Mouse (Mus musculus) c-Kit-positive CD71-positive TER-119-positive erythroid progenitor cells, embryonic 14.5 days (primary cell): ENCODE data around the gene Rab11fip3.
A peak's percentile ranks its signal among the peaks of the same experiment; 100 is the strongest.

Experiments
- DNase-seq: peaks from one replicate; pipeline ENCODE4 v3.0.0-alpha.2; 2013; ENCODE audit warnings: low spot score

Rab11fip3 gene

GRCm38 (mm10) chr17:26032037-26032436, 37.3 kb downstream of the Rab11fip3 start:
- DNase-seq = no peak

- no peak for DNase-seq
These were observed 37.8 kb downstream of the Rab11fip3 start for GRCm38 (mm10) chr17:26031583-26031982.

GRCm38 (mm10) chr17:26028261-26028660, 41.1 kb downstream of the Rab11fip3 start:
- DNase-seq = no peak

DNA sequence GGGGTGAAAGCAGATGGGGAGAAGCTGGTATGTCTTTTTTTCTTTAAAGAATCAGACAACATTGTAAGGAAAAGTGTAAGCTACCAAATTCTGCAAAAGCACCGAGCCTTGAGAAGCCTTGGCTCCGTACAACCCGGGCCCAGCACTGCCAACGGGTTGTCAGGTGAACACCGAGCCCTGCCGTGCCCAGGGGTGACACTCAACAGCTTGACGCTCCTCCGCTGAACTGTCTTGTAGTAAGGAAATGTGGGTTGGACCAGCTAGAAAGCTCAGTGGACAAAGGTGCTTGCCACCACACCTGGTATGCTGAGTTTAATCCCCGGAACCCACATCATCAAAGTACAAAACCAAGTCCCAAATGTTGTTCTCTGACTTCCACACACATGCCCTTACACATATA, 44.7 kb downstream of the Rab11fip3 start:
- DNase-seq = no peak

- no peak for DNase-seq
These were observed 45.4 kb downstream of the Rab11fip3 start for GRCm38 (mm10) chr17:26023966-26024365.

DNA sequence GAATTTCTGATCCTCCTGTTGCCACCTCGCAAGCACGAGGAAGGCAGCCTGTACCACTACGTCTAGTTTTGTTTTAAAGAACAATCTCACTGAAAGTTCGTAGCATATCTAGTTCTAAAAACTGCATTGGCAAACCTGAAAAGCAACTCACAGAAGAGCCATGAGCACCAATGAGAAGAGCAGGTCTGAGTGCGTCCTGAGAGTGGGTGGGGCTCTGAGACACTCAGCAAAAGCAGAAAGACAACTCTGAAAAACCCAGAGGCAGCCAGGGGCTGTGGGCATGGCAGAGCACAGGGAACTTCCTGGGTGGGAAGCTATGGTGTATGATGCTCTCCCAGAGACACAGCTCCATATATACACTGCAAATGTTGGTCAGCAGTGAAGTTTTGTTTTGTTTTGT, 46.2 kb downstream of the Rab11fip3 start:
- no peak for DNase-seq

DNA sequence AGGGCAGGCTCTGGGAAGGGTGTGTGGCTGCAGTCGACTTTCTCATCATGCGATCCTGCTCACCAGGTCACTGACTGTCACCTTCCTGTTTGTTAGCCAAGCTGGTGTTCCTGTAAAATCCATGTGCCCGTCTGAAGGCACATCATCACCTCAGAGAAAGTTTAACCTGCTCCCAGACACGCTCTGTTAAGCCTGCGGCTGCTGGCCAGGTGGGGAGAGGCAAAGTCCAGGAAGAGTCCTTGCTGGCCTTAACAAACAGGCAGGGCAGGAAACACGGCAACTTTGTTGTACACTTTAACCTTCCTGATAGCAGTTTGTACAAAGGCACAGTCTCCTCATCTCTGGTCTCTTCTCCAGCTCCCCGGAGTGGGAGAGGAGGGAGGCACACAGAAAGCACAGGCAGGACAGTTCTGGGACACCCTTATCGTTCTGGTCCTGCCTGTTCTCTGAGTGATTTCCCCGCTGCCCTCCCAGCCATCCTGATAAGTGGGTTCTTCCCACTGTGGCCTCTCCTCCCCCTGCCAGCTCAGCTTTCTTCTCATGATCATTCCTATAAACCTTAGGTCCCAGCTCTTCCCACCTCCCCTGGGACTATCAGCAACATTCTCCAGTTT, 47.5 kb downstream of the Rab11fip3 start:
- peak; percentile 39 for DNase-seq

GRCm38 (mm10) chr17:26020848-26021347, 48.5 kb downstream of the Rab11fip3 start:
- DNase-seq = no peak

- DNase-seq = no peak
These were observed 51.0 kb downstream of the Rab11fip3 start for GRCm38 (mm10) chr17:26018388-26018787.

- no peak for DNase-seq
These were observed 51.4 kb downstream of the Rab11fip3 start for GRCm38 (mm10) chr17:26017949-26018348.

- DNase-seq = no peak
These were observed 52.3 kb downstream of the Rab11fip3 start for GRCm38 (mm10) chr17:26017021-26017420.

GRCm38 (mm10) chr17:26013711-26014110, 55.6 kb downstream of the Rab11fip3 start:
- no peak for DNase-seq

DNA sequence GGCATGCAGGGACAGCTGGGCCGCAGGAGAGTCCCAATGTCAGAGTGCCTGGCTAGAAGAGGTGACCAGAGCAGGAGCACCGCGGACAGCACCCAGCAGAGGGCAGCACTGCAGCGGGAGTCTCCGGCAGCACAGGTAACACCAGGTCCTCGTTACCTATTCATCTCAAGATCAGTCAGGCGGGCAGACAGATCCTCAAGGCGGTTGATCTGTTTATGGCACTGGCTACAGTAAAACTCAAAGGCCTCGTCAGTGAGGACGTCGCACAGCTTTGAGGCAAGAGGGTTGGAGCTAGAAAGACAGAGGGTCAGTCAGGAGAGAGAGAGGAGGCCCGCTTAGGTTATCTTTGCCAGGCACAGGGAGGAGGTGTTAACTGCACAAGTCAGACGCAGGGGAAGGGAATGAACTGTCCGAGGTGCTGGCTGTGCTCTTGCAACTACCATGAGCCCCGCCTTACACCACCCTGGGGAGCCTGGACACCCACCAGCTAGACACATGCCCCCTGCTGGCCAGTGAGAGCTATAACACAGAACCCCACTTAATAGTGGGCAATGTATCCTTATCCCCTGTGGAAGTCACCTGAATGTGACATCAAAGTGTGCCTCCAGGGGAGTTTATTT, 57.4 kb downstream of the Rab11fip3 start:
- DNase-seq = peak; percentile 94

GRCm38 (mm10) chr17:26009540-26009939, 59.8 kb downstream of the Rab11fip3 start:
- peak; percentile 90 for DNase-seq

- DNase-seq = no peak
These were observed 60.6 kb downstream of the Rab11fip3 start for GRCm38 (mm10) chr17:26008787-26009186.

- no peak for DNase-seq
These were observed 61.0 kb downstream of the Rab11fip3 start for GRCm38 (mm10) chr17:26008331-26008730.

DNA sequence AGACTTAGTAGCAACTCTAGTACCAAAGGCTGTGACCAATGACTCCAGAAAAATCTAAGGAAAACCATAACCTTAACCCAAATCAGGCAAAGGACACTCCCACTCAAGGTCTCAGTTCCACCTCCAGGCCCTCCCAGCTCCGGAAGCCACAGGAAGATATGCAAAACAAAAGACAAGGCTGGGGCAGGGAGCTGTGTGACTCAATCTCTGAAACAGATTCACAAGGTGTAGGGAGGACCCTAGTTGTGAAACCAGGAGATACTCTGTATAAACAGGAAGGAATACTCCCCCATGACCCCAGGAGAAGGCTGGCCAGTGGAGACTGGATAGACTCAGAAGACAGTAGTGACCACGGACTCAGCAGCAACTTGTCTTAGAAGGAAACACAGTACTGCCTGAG, 61.7 kb downstream of the Rab11fip3 start:
- no peak for DNase-seq

GRCm38 (mm10) chr17:26005731-26006450, 63.5 kb downstream of the Rab11fip3 start:
- no peak for DNase-seq

DNA sequence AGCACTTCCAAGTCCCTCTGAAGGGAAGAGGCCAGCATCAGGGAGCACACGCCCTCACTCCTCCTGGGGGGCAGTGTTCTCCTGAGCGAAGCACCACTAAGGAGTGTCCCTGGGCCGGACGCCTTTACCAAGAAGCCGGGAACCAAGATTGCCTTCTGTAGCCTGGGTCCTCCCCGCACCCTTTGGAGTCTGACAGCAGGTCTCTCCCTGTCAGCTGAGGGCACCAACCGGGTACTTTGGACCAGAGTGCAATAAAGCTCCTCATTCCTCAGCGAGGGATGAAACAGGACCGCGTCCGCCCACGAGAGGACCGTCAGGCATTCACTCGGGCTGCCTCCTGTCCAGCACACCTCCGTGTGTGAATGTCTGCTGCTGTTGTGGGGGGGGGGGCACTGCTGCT, 64.6 kb downstream of the Rab11fip3 start:
- DNase-seq = no peak

GRCm38 (mm10) chr17:26003864-26004263, 65.5 kb downstream of the Rab11fip3 start:
- no peak for DNase-seq

DNA sequence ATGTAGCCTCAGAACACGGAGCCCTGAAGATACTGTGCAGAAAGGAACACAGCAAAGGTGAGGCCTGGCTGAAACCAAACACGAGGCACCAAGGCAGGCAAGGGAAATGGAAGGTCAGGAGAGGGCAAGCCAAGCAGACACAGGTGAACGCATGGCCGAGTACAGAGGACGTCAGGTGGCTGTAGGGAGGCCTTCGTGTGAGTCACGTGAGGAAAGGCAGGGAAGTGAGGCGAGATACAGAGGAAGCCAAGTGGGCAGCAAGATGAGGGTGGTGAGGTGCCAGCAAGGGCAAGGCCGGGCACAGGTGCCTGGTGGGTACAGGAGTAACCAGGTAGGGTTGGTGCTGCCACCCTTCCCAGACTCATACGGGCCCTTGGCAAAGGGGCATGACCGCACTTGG, 70.9 kb downstream of the Rab11fip3 start:
- no peak for DNase-seq

DNA sequence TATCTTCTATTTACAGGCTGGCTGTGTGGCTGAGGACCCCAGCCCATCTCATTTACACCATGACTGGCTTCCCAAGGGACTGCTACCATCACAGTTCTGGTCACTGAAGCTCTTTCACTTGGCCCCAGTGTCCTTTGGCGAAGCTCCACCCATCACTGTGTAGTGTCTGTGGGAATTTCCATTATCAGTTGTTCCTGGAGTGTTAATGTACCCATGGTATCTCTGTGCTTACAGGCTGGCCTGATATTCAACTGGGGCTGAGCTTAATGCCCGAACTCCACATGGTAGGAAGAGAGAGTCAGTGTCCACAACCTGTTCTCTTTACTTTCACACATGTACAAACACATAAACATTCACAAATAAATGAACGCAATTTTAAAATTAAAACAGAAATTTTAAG, 75.9 kb downstream of the Rab11fip3 start:
- DNase-seq = peak; percentile 48

GRCm38 (mm10) chr17:25992274-25992673, 77.1 kb downstream of the Rab11fip3 start:
- DNase-seq = no peak
